Mouse (Mus musculus): ENCODE data around the gene Cib2.

DNA sequence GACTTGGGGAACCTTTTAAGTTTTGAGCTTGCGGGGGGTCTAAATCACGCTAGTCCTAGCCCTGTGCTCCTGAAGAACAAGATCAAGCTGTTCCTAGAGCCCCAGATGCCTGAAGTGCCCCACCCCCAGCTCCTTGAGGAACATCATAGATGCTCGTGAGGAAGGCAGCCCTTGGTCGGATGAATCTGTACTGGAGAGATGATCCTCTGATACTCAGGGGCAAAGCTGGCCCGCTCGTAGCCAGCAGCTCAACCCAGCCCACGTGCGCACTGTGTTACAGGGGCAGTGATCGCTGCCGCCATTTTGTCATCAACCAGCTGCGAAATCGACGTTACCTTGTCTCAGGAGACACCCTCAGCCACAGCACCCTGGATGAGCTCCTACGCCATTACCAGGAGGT lies 21.3 kb downstream of the Cib2 start, which contains the start of gene Sh2d7:
- TF ChIP-seq CTCF (conservative IDR thresholded peaks at IDR 0.05; ENCODE audit: low read length) = no peak
- TF ChIP-seq NANOG (IDR thresholded peaks at IDR 0.05; ENCODE audit: borderline replicate concordance, low read length) = no peak
- TF ChIP-seq POU5F1 (IDR thresholded peaks at IDR 0.05; ENCODE audit: borderline replicate concordance, low read length) = no peak
